Mouse (Mus musculus): Measurements from ENCODE around the gene Ell3. TPM values are rescaled to one million over a fixed set of nuclear protein-coding genes. Genes with fewer than 3 reads are reported as not detected.
A peak's percentile ranks its signal among the peaks of the same experiment; 100 is the strongest.

The Ell3 gene
- total RNA-seq, 2 experiments from 2014 or later = not detected

DNA sequence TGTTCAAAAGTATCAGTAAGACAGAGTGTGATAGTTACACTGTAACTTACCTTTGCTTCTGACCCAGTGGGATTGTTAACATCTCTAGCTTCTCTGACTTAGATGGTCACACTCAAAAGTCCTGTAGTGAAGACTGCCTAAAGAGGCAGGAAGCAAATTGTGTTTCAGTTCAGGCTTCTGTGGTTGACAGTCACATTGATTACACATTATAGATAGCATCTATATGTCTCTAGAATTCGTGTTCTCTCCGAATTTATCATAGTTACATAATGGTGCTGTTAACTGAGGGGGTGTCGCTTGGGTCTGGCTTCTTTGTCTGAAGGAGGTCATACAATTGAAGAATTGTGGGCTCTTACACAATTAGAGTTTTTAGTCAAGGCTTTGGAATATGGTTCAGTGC lies 29.0 kb downstream of the Ell3 start:
- no peak for DNase-seq (ENCODE audit: extremely low spot score in 1 of 2, low spot score in 2 of 2)
- H3K4me3 ChIP-seq = peak overlapping the region; percentile 90
- intact Hi-C loops (cut with DNase I) = no loop called here
- H3K27ac ChIP-seq = peak overlapping the region; percentile 98; the same call in 1 of the 2 replicates
- TF ChIP-seq CTCF (IDR thresholded peaks at IDR 0.05) = no peak

DNA sequence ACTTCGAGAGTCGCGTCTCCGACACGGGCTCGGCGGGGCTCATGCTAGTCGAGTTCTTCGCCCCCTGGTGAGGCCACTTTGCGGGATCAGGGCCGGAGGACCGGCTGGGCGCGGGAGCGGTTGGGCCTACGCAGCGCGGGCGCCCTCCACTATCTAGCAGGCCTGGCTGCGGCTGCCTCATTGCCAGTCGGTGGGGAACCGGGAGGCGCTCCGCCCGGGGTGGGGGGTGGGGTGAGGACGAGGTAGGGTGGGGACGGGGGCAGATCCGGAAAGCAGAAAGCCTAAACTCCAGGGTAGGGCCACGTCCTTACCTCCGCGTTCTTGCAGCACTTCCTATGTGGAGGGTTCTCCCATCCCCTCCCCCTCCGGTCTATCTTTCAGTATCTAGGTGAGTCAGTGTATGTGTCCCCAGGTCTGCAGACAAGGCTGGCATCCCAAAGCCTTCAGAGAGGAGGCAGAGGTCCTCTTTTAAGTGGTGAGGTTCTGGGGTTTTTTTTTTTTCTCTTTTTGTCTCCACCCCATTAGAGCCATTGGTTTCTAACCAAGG lies 29.9 kb downstream of the Ell3 start:
- H3K4me3 ChIP-seq = peak overlapping the region; percentile 90
- H3K27ac ChIP-seq = peak overlapping the region; percentile 98
- intact Hi-C loops (cut with DNase I) = no loop called here
- DNase-seq (ENCODE audit: extremely low spot score in 1 of 2, low spot score in 2 of 2) = no peak
- no peak for TF ChIP-seq CTCF (IDR thresholded peaks at IDR 0.05)

- intact Hi-C loops (cut with DNase I) = no loop called here
- Histone ChIP-seq H3K4me3 (peak within 1 kb of the TSS; percentile 90), H3K27ac (peak within 1 kb of the TSS; percentile 98)
- TF ChIP-seq CTCF (IDR thresholded peaks at IDR 0.05) = peak; percentile 25; the same call in 1 of the 2 replicates
- peak; percentile 96 for DNase-seq (ENCODE audit: extremely low spot score in 1 of 2, low spot score in 2 of 2)
Measured at GRCm38 (mm10) chr2:121413387-121414042, 30.6 kb downstream of the Ell3 start, which contains the start of the genes Pdia3 and Catsper2. Pdia3 (plus strand) TSS chr2:121413775. Catsper2 (minus strand) TSS chr2:121413792.

DNA sequence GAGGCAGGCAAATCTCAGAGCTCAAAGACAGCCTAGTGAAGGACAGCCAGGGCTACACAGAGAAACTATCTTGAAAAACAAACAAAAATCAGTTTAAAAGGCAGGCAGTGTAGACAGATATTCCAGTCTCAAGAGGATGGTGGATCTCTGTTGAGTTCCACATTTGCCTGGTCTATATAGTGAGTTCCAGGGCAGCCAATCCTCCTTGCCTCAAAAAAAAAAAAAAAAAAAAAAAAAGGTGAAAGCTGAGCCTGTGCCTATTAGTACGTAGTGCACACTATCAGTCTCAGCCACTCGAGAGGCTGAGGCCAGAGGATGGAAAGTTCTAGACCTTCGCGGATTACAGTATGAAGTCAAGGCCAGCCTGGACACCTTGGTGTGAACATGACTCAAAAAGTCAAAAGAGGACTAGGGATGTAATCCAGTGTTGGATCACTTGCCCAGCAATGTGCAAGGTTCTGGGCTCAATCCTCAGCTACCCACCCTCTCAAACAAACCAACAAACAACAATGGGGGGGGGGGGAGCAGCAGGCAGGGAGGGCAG lies 31.2 kb downstream of the Ell3 start:
- H3K27ac ChIP-seq = peak overlapping the region; percentile 98
- intact Hi-C loops (cut with DNase I) = no loop called here
- DNase-seq (ENCODE audit: extremely low spot score in 1 of 2, low spot score in 2 of 2) = peak in 1 of 2 experiments; percentile 12
- H3K4me3 ChIP-seq = peak overlapping the region; percentile 90
- no peak for TF ChIP-seq CTCF (IDR thresholded peaks at IDR 0.05)

DNA sequence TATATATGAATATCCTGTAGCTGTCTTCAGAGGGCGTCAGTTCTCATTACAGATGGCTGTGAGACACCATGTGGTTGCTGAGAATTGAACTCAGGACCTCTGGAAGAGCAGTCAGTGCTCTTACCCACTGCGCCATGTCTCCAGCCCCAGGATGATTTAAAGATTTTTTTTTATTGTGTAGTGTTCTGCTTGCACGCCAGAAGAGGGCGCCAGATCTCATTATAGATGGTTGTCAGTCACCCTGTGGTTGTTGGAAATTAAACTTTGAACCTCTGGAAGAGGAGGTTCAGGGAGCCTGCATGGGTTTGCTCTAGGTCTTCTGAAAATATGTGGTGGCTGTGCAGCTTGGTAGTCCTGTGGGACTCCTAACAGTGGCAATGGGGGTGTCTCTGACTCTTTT lies 35.9 kb downstream of the Ell3 start:
- no peak overlapping the region for H3K27ac ChIP-seq
- no peak for DNase-seq (ENCODE audit: extremely low spot score in 1 of 2, low spot score in 2 of 2)
- intact Hi-C loops (cut with DNase I) = no loop called here
- peak; percentile 58 for TF ChIP-seq CTCF (IDR thresholded peaks at IDR 0.05)
- H3K4me3 ChIP-seq = no peak overlapping the region

DNA sequence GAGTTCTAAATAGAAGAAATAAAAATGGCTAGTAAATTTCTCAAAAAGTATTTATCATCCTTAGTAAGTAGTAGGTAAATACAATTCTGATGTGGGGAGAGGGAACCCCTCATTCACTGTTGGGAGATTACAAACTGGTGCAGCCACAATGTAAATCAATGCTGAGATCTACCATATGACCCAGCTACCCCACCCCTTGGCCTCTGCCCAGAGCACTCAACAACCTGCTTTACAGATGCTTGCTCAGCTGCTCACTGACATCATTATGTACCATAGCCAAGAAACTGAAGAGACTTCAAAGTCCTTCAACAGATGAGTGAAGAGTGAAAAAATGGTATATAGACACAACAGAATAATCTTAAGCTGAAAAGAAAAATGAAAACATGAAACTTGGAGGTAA lies 40.8 kb downstream of the Ell3 start:
- no peak for DNase-seq (ENCODE audit: extremely low spot score in 1 of 2, low spot score in 2 of 2)
- TF ChIP-seq CTCF (IDR thresholded peaks at IDR 0.05) = no peak
- intact Hi-C loops (cut with DNase I) = no loop called here
- no peak overlapping the region for H3K4me3 ChIP-seq
- H3K27ac ChIP-seq = no peak overlapping the region

GRCm38 (mm10) chr2:121396624-121397023 lies 47.5 kb downstream of the Ell3 start:
- peak; percentile 80 for TF ChIP-seq CTCF (IDR thresholded peaks at IDR 0.05)
- peak; percentile 81 to 87 for DNase-seq (ENCODE audit: extremely low spot score in 1 of 2, low spot score in 2 of 2)
- intact Hi-C loops (cut with DNase I) = loop anchor here (5.0 to 10.0 kb wide), 3 partner anchors 34 to 352 kb away; partner anchors contain the start of genes Tubgcp4 and Zscan29
- no peak overlapping the region for H3K27ac ChIP-seq
- H3K4me3 ChIP-seq = no peak overlapping the region

Small RNA genes within 50 kb of the gene (microRNA-seq; reads per million reads assigned to microRNA genes)
- 0 reads per million in 2 experiments for gene Gm22953

Other genes starting within 250 kb of the Ell3 start
- gene Trp53bp1, start 172.9 kb downstream of the Ell3 start, total RNA-seq (2021) = 100 to 1,000 TPM; 148 to 170 TPM
- gene Map1a, start 154.7 kb downstream of the Ell3 start, total RNA-seq (2021) = 100 to 1,000 TPM; 610 to 673 TPM
- gene Ppip5k1, start 88.9 kb downstream of the Ell3 start, total RNA-seq (2021) = 100 to 1,000 TPM; 134 to 136 TPM
- 100 to 1,000 TPM; 339 to 354 TPM for gene Ckmt1, start 86.6 kb downstream of the Ell3 start, total RNA-seq (2021)
- under 1 TPM; 0.11 to 0.12 TPM for gene Strc, start 57.1 kb downstream of the Ell3 start, total RNA-seq (2021)
- 100 to 1,000 TPM; 170 to 202 TPM for gene Pdia3, start 30.5 kb downstream of the Ell3 start, total RNA-seq (2021)
- 1 to 10 TPM; 3.6 to 4.2 TPM for gene Catsper2, start 30.5 kb downstream of the Ell3 start, total RNA-seq (2021)
- 100 to 1,000 TPM; 152 to 164 TPM for gene Serf2, start 4.9 kb upstream of the Ell3 start, total RNA-seq (2021)
- 10 to 100 TPM; 22.7 to 23.1 TPM for gene Hypk, start 9.0 kb upstream of the Ell3 start, total RNA-seq (2021)
- under 1 TPM; 0.21 to 0.54 TPM for gene Serinc4, start 12.5 kb upstream of the Ell3 start, total RNA-seq (2021)
- 10 to 100 TPM; 40.9 to 41.5 TPM for gene Mfap1b, start 29.8 kb upstream of the Ell3 start, total RNA-seq (2021)
- gene Mfap1a, start 62.4 kb upstream of the Ell3 start, total RNA-seq (2021) = 10 to 100 TPM; 33.3 TPM
- 1 to 10 TPM; 4.5 to 5.5 TPM for gene Wdr76, start 62.4 kb upstream of the Ell3 start, total RNA-seq (2021)